Mouse (Mus musculus): Measurements from ENCODE around the gene Inip. TPM values are rescaled to one million over a fixed set of nuclear protein-coding genes. Genes with fewer than 3 reads are reported as not detected.

The Inip gene
- polyA plus RNA-seq, 1 experiment = 10.1 TPM

GRCm38 (mm10) chr4:59783685-59784279, 17.6 kb downstream of the Inip start:
- WGBS = 2% methylated on average over 36 of the region's 36 CpGs
- peak; percentile 95 to 97 for DNase-seq (ENCODE audit: low read depth in 1 of 2, low spot score in 2 of 2)
- no peaks in the 10 kb centered on the region; the same call in 1 of the 2 replicates for H3K4me1 ChIP-seq (ENCODE audit: control insufficient read depth, insufficient read depth, insufficient read length)

GRCm38 (mm10) chr4:59782853-59783684, 18.3 kb downstream of the Inip start:
- Histone ChIP-seq H3K27me3 (ENCODE audit: control insufficient read depth, insufficient read depth, low read length) (no peaks in the 10 kb centered on the region), H3K27ac (ENCODE audit: insufficient read depth, low read length) (peak overlapping the region; percentile 42), H3K4me1 (ENCODE audit: control insufficient read depth, insufficient read depth, insufficient read length) (no peaks in the 10 kb centered on the region; the same call in 1 of the 2 replicates), H3K4me3 (ENCODE audit: extremely low read depth, insufficient read depth, insufficient read length) (peak overlapping the region; percentile 93), H3K36me3 (ENCODE audit: control insufficient read depth, insufficient read depth, low read length) (no peaks in the 10 kb centered on the region)
- no peak for DNase-seq (ENCODE audit: low read depth in 1 of 2, low spot score in 2 of 2)
- under 1% methylated on average over 47 of the region's 47 CpGs for WGBS
- TF ChIP-seq CTCF (IDR thresholded peaks at IDR 0.05; ENCODE audit: extremely low read depth, insufficient read depth, insufficient read length, insufficient replicate concordance) (no peak), POLR2A (IDR thresholded peaks at IDR 0.05; ENCODE audit: low read depth, low read length) (no peak)

More at GRCm38 (mm10) chr4:59783685-59784279, 17.6 kb downstream of the Inip start:
- no peak for TF ChIP-seq CTCF (IDR thresholded peaks at IDR 0.05; ENCODE audit: extremely low read depth, insufficient read depth, insufficient read length, insufficient replicate concordance)
- TF ChIP-seq POLR2A (IDR thresholded peaks at IDR 0.05; ENCODE audit: low read depth, low read length) = peak; percentile 47
- Histone ChIP-seq H3K36me3 (ENCODE audit: control insufficient read depth, insufficient read depth, low read length) (no peaks in the 10 kb centered on the region), H3K27me3 (ENCODE audit: control insufficient read depth, insufficient read depth, low read length) (no peaks in the 10 kb centered on the region), H3K4me3 (ENCODE audit: extremely low read depth, insufficient read depth, insufficient read length) (peak overlapping the region; percentile 93), H3K27ac (ENCODE audit: insufficient read depth, low read length) (peak overlapping the region; percentile 42)

- H3K27me3 ChIP-seq (ENCODE audit: control insufficient read depth, insufficient read depth, low read length) = no peaks in the 10 kb centered on the region
- no peak overlapping the region for H3K4me3 ChIP-seq (ENCODE audit: extremely low read depth, insufficient read depth, insufficient read length)
- 48% methylated on average over 1 of the region's 1 CpGs for WGBS
- H3K27ac ChIP-seq (ENCODE audit: insufficient read depth, low read length) = no peak overlapping the region
- no peaks in the 10 kb centered on the region; the same call in 1 of the 2 replicates for H3K4me1 ChIP-seq (ENCODE audit: control insufficient read depth, insufficient read depth, insufficient read length)
- TF ChIP-seq CTCF (IDR thresholded peaks at IDR 0.05; ENCODE audit: extremely low read depth, insufficient read depth, insufficient read length, insufficient replicate concordance) = no peak
- no peak for DNase-seq (ENCODE audit: low read depth in 1 of 2, low spot score in 2 of 2)
- H3K36me3 ChIP-seq (ENCODE audit: control insufficient read depth, insufficient read depth, low read length) = peaks cover 3% of the 10 kb centered on the region; the same call in 1 of the 2 replicates
These were observed 20.8 kb downstream of the Inip start for GRCm38 (mm10) chr4:59780568-59780967.

DNA sequence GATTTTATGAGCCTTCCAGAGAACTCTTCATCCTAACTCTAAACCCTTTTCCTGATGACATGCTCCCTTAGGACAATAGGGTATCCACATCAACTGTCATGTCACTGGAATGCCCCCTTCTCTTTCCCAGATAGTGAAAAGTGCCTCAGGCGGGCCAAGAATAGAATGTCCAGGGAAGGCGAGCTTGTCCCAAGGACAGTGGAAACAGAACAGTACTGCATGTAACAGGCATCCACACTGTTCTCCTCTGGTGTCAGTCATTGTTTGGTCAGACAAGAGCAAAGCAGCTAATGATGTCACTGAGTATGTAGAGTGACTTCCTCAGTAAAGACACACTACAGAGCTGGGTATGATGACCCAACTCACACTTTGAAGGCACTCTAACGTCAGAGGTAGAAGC, 23.6 kb downstream of the Inip start:
- no peaks in the 10 kb centered on the region for H3K27me3 ChIP-seq (ENCODE audit: control insufficient read depth, insufficient read depth, low read length)
- H3K27ac ChIP-seq (ENCODE audit: insufficient read depth, low read length) = no peak overlapping the region
- TF ChIP-seq CTCF (IDR thresholded peaks at IDR 0.05; ENCODE audit: extremely low read depth, insufficient read depth, insufficient read length, insufficient replicate concordance) (no peak), POLR2A (IDR thresholded peaks at IDR 0.05; ENCODE audit: low read depth, low read length) (no peak)
- no peak overlapping the region for H3K4me3 ChIP-seq (ENCODE audit: extremely low read depth, insufficient read depth, insufficient read length)
- WGBS = 85% methylated on average over 3 of the region's 3 CpGs
- no peak for DNase-seq (ENCODE audit: low read depth in 1 of 2, low spot score in 2 of 2)
- no peaks in the 10 kb centered on the region; the same call in 1 of the 2 replicates for H3K4me1 ChIP-seq (ENCODE audit: control insufficient read depth, insufficient read depth, insufficient read length)
- peaks cover 14% of the 10 kb centered on the region for H3K36me3 ChIP-seq (ENCODE audit: control insufficient read depth, insufficient read depth, low read length)

GRCm38 (mm10) chr4:59772171-59772879, 29.1 kb downstream of the Inip start:
- WGBS = 92% methylated on average over 17 of the region's 17 CpGs
- no peak overlapping the region for H3K27ac ChIP-seq (ENCODE audit: insufficient read depth, low read length)
- no peaks in the 10 kb centered on the region for H3K4me1 ChIP-seq (ENCODE audit: control insufficient read depth, insufficient read depth, insufficient read length)
- no peaks in the 10 kb centered on the region for H3K27me3 ChIP-seq (ENCODE audit: control insufficient read depth, insufficient read depth, low read length)
- H3K4me3 ChIP-seq (ENCODE audit: extremely low read depth, insufficient read depth, insufficient read length) = no peak overlapping the region
- DNase-seq (ENCODE audit: low read depth in 1 of 2, low spot score in 2 of 2) = no peak
- TF ChIP-seq CTCF (IDR thresholded peaks at IDR 0.05; ENCODE audit: extremely low read depth, insufficient read depth, insufficient read length, insufficient replicate concordance) (no peak), POLR2A (IDR thresholded peaks at IDR 0.05; ENCODE audit: low read depth, low read length) (no peak)
- H3K36me3 ChIP-seq (ENCODE audit: control insufficient read depth, insufficient read depth, low read length) = peaks cover 33% of the 10 kb centered on the region

GRCm38 (mm10) chr4:59767717-59768116, 33.7 kb downstream of the Inip start:
- Histone ChIP-seq H3K27me3 (ENCODE audit: control insufficient read depth, insufficient read depth, low read length) (no peaks in the 10 kb centered on the region), H3K4me1 (ENCODE audit: control insufficient read depth, insufficient read depth, insufficient read length) (no peaks in the 10 kb centered on the region), H3K4me3 (ENCODE audit: extremely low read depth, insufficient read depth, insufficient read length) (no peak overlapping the region), H3K36me3 (ENCODE audit: control insufficient read depth, insufficient read depth, low read length) (peaks cover 20% of the 10 kb centered on the region), H3K27ac (ENCODE audit: insufficient read depth, low read length) (no peak overlapping the region)
- WGBS = 56% methylated on average over 2 of the region's 2 CpGs
- DNase-seq (ENCODE audit: low read depth in 1 of 2, low spot score in 2 of 2) = no peak
- TF ChIP-seq POLR2A (IDR thresholded peaks at IDR 0.05; ENCODE audit: low read depth, low read length) (no peak), CTCF (IDR thresholded peaks at IDR 0.05; ENCODE audit: extremely low read depth, insufficient read depth, insufficient read length, insufficient replicate concordance) (no peak)

Data from spleen, adult 2 months (tissue).